Mouse (Mus musculus): ENCODE measurements around the gene Gm3047. TPM values are rescaled to one million over a fixed set of nuclear protein-coding genes. Genes with fewer than 3 reads are reported as not detected.
"Not testable (repeated sequence)": the region's sequence is repeated elsewhere in the genome, so short reads cannot be mapped to it uniquely, and the experiment has no call there.

The Gm3047 gene
- not detected in 2 replicates for polyA plus RNA-seq (2015; fragmentation: Nextera tagmentation; extraction: Ambion mirVana)

DNA sequence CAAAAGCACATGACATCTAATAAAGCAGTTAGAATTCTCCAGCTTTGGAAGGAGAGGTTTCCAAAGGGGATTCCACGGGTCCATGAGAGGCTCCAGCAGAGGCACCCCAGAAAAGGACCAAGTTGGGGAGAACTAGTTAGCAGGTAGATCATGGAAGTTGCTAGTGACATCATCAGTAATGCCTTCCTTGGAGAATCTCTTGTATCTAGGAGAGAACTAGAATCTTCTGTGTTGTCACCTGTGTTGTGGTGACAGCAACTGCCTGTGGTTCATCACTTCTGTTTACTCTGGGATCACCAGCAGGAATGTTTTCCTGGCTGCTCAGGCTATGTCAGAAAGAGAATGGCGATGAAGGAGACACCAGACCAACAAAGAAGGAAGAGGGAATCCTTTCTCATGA, at the start of gene Gm3047:
Gene Gm3047, plus strand, starts transcription at position 301 of the 400 bp plus-strand sequence.
- no CpG with 5 or more reads among the region's 2 CpGs for WGBS
- not testable (repeated sequence) for H3K4me1 ChIP-seq (replicated peaks); H3K4me3 ChIP-seq (replicated peaks); H3K27me3 ChIP-seq (replicated peaks); H3K9ac ChIP-seq; H3K27ac ChIP-seq; H3K36me3 ChIP-seq; H3K9me3 ChIP-seq; ATAC-seq; H3K4me2 ChIP-seq (replicated peaks)

Other genes starting within 250 kb of the Gm3047 start
- not detected in 2 replicates for gene Gm3149, start 238.1 kb upstream of the Gm3047 start, polyA plus RNA-seq (2015; fragmentation: Nextera tagmentation; extraction: Ambion mirVana)
- 0.15 and 0.21 TPM in 2 replicates for gene 2610042L04Rik, start 220.6 kb upstream of the Gm3047 start, polyA plus RNA-seq (2015; fragmentation: Nextera tagmentation; extraction: Ambion mirVana)
- gene Gm3159, start 157.9 kb upstream of the Gm3047 start, polyA plus RNA-seq (2015; fragmentation: Nextera tagmentation; extraction: Ambion mirVana): not detected in 2 replicates
- gene Gm3164, start 140.0 kb upstream of the Gm3047 start, polyA plus RNA-seq (2015; fragmentation: Nextera tagmentation; extraction: Ambion mirVana): 0.15 TPM in 1 of 2 replicates, not detected in the other
- not detected in 2 replicates for gene Gm3173, start 124.4 kb upstream of the Gm3047 start, polyA plus RNA-seq (2015; fragmentation: Nextera tagmentation; extraction: Ambion mirVana)
- gene Gm3182, start 73.7 kb upstream of the Gm3047 start, polyA plus RNA-seq (2015; fragmentation: Nextera tagmentation; extraction: Ambion mirVana): not detected in 2 replicates
- not detected in 2 replicates for gene Gm8159, start 76.9 kb downstream of the Gm3047 start, polyA plus RNA-seq (2015; fragmentation: Nextera tagmentation; extraction: Ambion mirVana)
- not detected in 2 replicates for gene Gm3239, start 108.8 kb downstream of the Gm3047 start, polyA plus RNA-seq (2015; fragmentation: Nextera tagmentation; extraction: Ambion mirVana)
- gene Gm7876, start 153.8 kb downstream of the Gm3047 start, polyA plus RNA-seq (2015; fragmentation: Nextera tagmentation; extraction: Ambion mirVana): not detected in 2 replicates
- 0.14 TPM in 1 of 2 replicates, not detected in the other for gene Gm3252, start 171.4 kb downstream of the Gm3047 start, polyA plus RNA-seq (2015; fragmentation: Nextera tagmentation; extraction: Ambion mirVana)
- gene Gm9602, start 220.9 kb downstream of the Gm3047 start, polyA plus RNA-seq (2015; fragmentation: Nextera tagmentation; extraction: Ambion mirVana): not detected in 2 replicates